In the genomic region with DNA sequence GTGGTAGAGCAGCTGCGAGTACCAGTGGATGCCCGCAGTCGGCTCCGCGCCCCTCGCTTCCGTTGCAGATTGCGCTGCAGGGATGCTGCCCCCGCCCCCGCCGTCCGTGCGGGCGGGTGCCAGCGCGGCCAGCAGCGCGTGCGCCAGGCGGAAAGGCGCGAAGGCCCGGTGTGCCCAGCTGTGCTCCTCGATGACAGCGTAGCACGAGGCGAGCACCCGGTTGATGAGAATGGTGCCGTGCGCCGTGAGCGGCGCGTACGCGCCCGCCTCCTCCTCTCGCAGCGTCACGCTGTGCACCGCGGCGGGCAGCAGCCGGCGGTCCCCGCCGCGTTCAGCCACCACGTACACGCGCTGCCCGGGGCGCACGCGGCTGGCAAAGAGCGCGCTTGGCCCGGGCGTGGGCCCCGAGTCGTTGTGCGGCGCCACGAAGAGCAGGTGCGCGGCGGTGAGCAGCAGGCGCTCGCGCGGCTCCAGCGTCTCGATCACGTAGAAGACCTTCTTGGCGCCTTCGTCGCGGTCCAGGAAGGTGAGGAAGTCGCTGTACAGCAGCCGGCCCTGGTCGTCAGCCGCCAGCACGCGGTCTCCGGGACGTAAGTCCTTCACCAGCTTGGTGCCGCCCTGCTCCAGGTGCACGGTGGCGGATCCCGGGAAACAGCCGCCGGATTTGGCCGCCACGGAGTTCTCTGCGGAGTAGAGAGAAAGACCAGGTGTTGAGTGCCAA, we compare ENCODE assay signal across 8 mouse cellular contexts. TPM values are rescaled to one million over a fixed set of nuclear protein-coding genes. Genes with fewer than 3 reads are reported as not detected.
DNase-seq lines count a peak whose midpoint lies in the region; ATAC-seq and TF ChIP-seq lines count a peak whose summit lies in the region.

No protein-coding gene starts in this region.

- peak overlapping the region; percentile 65 for H3K9ac ChIP-seq in lung, embryonic 14.5 days
- H3K9ac ChIP-seq in hindbrain, embryonic 13.5 days: peak overlapping the region; percentile 35; the same call in 1 of the 2 replicates

- H3K36me3 ChIP-seq in lung, embryonic 14.5 days (ENCODE audit: insufficient read depth): no peaks in the 10 kb centered on the region
- H3K36me3 ChIP-seq in hindbrain, embryonic 13.5 days: no peaks in the 10 kb centered on the region

- WGBS in lung, embryonic 14.5 days: 1% methylated on average over 95 of the region's 95 CpGs
- WGBS in hindbrain, embryonic 13.5 days: 1% methylated on average over 80 of the region's 95 CpGs

- no peak for TF ChIP-seq CTCF in lung, embryonic 14.5 days (IDR thresholded peaks at IDR 0.05; ENCODE audit: low read depth)

- peak overlapping the region; percentile 98 for H3K27ac ChIP-seq in lung, embryonic 14.5 days (ENCODE audit: low read depth)
- 0 out of 2 replicates have a peak overlapping the region, but pooled peaks have one; percentile 30 for H3K27ac ChIP-seq in hindbrain, embryonic 13.5 days

- no peaks in the 10 kb centered on the region for H3K9me3 ChIP-seq in lung, embryonic 14.5 days (ENCODE audit: low read depth, low read length)
- no peaks in the 10 kb centered on the region for H3K9me3 ChIP-seq in hindbrain, embryonic 13.5 days

- peak; percentile 46 to 52 for DNase-seq in cerebellum, postnatal 10 days
- no peak for DNase-seq in cerebellum, adult 9-10 months
- DNase-seq in lung, embryonic 14.5 days: peak; percentile 19
- no peak for DNase-seq in lung, postnatal 25 days (ENCODE audit: low spot score)
- DNase-seq in lung, postnatal 4 days: peak; percentile 25 to 63
- DNase-seq in urinary bladder, postnatal 4 days (ENCODE audit: low spot score in 2 of 2): peak; percentile 17 to 54
- DNase-seq in gastrocnemius, adult 8-10 months (ENCODE audit: low spot score in 2 of 2): no peak

- peaks cover 72% of the 10 kb centered on the region for H3K27me3 ChIP-seq in lung, embryonic 14.5 days (ENCODE audit: insufficient read depth, low read length)
- H3K27me3 ChIP-seq in hindbrain, embryonic 13.5 days: peaks cover 89% of the 10 kb centered on the region

- H3K4me1 ChIP-seq in lung, embryonic 14.5 days (ENCODE audit: insufficient read depth): no peaks in the 10 kb centered on the region
- H3K4me1 ChIP-seq in hindbrain, embryonic 13.5 days (replicated peaks): peaks cover 40% of the 10 kb centered on the region

- H3K4me3 ChIP-seq in lung, embryonic 14.5 days (ENCODE audit: low read depth, low read length): peak overlapping the region; percentile 57
- H3K4me3 ChIP-seq in hindbrain, embryonic 13.5 days: peak overlapping the region; percentile 45

- ATAC-seq in lung, embryonic 14.5 days (ENCODE audit: insufficient read depth): no peak
- ATAC-seq in hindbrain, embryonic 13.5 days (ENCODE audit: low FRiP score): peak; percentile 26; the same call in 1 of the 2 replicates

- H3K4me2 ChIP-seq in lung, embryonic 14.5 days: peak overlapping the region; percentile 71
- H3K4me2 ChIP-seq in hindbrain, embryonic 13.5 days: peak overlapping the region; percentile 78

RNA-seq across cellular contexts. Expression of a gene that starts 9.0 kb away (rescaled TPM):
- 5.9 and 6.3 TPM in 2 replicates for polyA plus RNA-seq in lung, embryonic 14.5 days (2014; fragmentation: Nextera tagmentation; extraction: Ambion mirVana)
- polyA plus RNA-seq in hindbrain, embryonic 13.5 days (2015; fragmentation: Nextera tagmentation; extraction: Ambion mirVana): 1.6 and 1.8 TPM in 2 replicates
- total RNA-seq in gastrocnemius, adult 8-10 months (2022): not detected

Comparison
In these comparisons a context has a peak if more than half of its experiments do, and no peak if none do; other contexts are left out.
1. DNase-seq: peak in cerebellum, postnatal 10 days (2 of 2), lung, embryonic 14.5 days (single experiment), lung, postnatal 4 days (2 of 2) and urinary bladder, postnatal 4 days (2 of 2); none in cerebellum, adult 9-10 months (single experiment), lung, postnatal 25 days (single experiment) and gastrocnemius, adult 8-10 months (0 of 2).